Mouse (Mus musculus) testis, adult 2 months (tissue): ENCODE data around the gene Lamp2.

Source experiments
- CTCF ChIP-seq: fragments of 200-500 bp; IDR thresholded peaks from 2 replicates; pipeline ENCODE4 v1.5.1; 2012; ENCODE audit warnings: low read depth, mild to moderate bottlenecking, inconsistent platforms, low read length, moderate library complexity; ENCODE audit not compliant: control insufficient read depth, insufficient read depth, insufficient replicate concordance
- POLR2A ChIP-seq: fragments of 200-500 bp; IDR thresholded peaks from 2 replicates; pipeline ENCODE4 v1.6.1; 2012; ENCODE audit warnings: low read depth, mild to moderate bottlenecking, inconsistent platforms, low read length, moderate library complexity; ENCODE audit not compliant: control insufficient read depth

DNA sequence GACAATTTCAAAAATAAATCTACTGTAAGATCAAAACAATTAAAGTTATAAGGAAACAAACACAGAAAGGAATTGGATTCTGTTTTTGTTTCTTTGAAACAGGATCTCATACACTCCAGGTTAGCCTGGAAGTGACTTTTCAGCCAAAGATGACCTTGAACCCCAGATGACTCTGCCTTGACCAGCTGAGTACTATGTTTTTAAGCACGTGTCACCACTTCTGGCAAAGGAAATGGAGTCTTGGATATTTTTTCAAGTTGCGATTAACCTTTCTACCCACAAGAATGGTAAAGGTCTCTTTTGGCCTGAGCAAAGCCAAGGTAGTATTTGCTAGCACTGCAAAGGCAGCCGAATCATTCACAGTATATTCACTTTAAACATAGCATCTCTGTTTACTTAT lies 33.2 kb downstream of the Lamp2 start:
- no peak for TF ChIP-seq CTCF
- no peak for TF ChIP-seq POLR2A
